Mouse (Mus musculus): ENCODE measurements around the gene Nudt15. TPM values are rescaled to one million over a fixed set of nuclear protein-coding genes. Genes with fewer than 3 reads are reported as not detected.
A peak's percentile ranks its signal among the peaks of the same experiment; 100 is the strongest.

Nudt15 gene
- polyA plus RNA-seq, 1 experiment from 2014 or later, result 1.8 TPM

DNA sequence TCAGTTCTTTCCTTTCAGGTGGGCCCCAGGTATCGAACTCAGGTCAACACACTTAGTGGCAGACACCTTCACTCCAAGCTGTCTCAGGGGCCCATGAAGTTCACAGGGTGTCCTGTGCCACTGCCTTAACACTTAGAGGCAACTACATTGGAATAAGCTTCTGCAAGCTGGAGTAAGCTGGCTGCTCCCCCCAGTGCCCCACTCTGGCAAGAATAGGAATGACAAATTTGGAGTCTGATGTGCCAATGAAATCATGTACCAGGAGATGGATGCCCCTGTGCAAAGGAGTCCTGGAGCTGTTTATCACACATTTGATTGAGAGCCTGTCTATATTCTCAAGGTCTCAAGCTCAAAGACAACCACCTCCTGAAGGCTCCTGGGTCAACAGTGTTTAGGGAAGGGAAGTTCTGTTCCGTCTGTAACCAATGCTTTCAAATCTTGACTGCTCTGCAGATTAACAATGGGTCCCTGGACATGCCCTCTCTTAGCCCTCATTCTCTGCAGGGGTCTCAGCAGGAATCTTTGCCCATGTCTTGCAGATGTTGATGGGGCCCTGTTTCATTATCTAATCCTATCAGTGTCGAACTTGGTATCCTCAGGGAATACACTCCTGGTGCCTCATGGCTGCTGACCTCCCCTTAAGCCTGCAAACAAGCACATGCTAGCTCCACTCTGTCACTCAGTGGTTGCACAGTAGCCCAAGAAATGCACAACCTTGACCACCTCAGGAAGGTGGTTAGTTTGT lies 63.5 kb downstream of the Nudt15 start:
- ChIA-PET POLR2A (no interaction called here), CTCF (interaction anchor here (1.1 to 1.2 kb wide), 2 partner anchors 14 to 59 kb away, joined by 3 to 4 read pairs; no protein-coding TSS in a partner anchor)
- no peak for ATAC-seq
- in situ Hi-C loops (cut with MboI; ENCODE audit: low pct_unique_long_range_greater_than_20kb), result no loop called here
- DNase-seq (ENCODE audit: low read depth, low spot score), result no peak
- peaks cover 6% of the 10 kb centered on the region for H3K27me3 ChIP-seq
- TF ChIP-seq CTCF (IDR thresholded peaks at IDR 0.05), result no peak

DNA sequence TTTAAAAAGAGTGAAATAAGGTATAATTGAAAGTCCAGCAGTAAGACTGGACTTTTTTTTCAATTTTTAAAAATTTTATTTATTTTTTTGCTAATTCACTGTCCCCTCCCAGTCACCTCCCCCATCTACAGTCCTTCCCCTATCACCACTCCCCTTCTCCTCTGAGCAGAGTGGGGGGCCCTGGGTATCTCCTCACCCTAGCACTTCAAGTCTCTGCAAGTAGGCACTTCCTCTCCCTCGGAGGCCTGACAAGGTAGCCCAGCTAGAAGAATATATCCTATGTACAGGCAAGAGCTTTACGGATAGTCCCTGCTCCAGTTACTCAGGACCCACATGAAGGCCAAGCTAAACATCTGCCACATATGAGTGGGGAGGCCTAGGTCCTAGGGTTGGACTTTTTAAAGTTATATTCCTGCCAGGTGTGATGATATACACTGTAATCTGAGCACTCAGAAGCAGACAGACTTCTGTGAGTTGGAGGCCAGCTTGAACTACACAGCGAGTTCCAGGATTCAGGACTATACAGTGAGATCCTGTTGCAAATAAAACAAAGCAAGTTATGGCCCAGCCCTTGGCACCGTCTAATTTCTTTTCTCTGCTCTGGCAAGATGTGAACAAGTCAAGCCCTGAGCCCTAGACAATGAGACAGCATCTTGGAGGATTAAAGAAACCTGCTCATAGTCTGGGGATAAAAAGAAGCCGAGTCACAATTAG lies 64.4 kb downstream of the Nudt15 start:
- POLR2A ChIA-PET, result no interaction called here
- CTCF ChIA-PET, result interaction anchor here (1.2 kb wide), 1 partner anchor 59 kb away, joined by 3 read pairs; no protein-coding TSS in a partner anchor
- DNase-seq (ENCODE audit: low read depth, low spot score) (no peak), ATAC-seq (no peak)
- no peak for TF ChIP-seq CTCF (IDR thresholded peaks at IDR 0.05)
- in situ Hi-C loops (cut with MboI; ENCODE audit: low pct_unique_long_range_greater_than_20kb), result no loop called here
- H3K27me3 ChIP-seq, result peaks cover 4% of the 10 kb centered on the region

DNA sequence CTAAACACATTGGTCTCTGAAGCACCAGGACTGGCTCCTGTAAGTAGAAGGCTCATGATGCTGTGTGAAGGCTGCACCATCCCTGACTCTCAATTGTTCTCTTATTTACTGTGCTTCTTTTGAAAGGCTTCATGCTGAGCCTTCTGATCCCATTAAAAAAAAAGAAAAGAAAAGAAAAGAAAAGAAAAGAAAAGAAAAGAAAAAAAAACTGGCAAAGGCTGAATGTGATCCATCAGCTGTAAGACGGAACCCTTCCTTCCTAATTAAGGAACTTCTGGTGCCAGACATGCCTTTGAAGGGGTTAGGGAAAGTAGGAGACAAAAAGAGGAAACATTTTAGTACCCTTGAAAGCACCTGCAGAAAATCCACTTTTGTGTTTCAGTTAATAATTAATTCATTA lies 68.3 kb downstream of the Nudt15 start:
- DNase-seq (ENCODE audit: low read depth, low spot score) (no peak), ATAC-seq (no peak)
- no peak for TF ChIP-seq CTCF (IDR thresholded peaks at IDR 0.05)
- no peaks in the 10 kb centered on the region for H3K27me3 ChIP-seq
- CTCF ChIA-PET, result no interaction called here
- in situ Hi-C loops (cut with MboI; ENCODE audit: low pct_unique_long_range_greater_than_20kb), result loop anchor here (10.0 kb wide), 2 partner anchors 155 to 375 kb away; partner anchors contain the start of gene Rb1
- POLR2A ChIA-PET, result no interaction called here

DNA sequence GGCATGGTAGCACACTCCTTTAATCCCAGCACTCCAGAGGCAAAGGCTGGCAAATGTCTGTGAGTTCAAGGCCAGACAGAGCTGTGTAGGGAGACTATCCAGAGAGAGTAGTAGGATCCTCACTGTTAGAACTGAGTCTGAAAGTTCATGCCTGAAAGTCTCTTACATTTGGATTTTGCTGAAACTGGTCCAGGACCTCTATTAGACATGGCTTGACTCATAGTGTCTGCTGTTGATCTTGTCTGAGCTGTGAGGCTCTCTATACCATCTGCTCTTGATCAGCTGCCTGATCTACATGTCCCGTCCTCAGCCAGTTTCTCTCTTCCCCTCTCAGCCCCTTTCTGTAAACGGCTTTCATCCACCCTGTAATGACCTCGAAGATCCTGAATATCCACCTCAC lies 69.7 kb downstream of the Nudt15 start:
- in situ Hi-C loops (cut with MboI; ENCODE audit: low pct_unique_long_range_greater_than_20kb), result loop anchor here (10.0 kb wide), 2 partner anchors 154 to 374 kb away; partner anchors contain the start of gene Rb1
- TF ChIP-seq CTCF (IDR thresholded peaks at IDR 0.05), result no peak
- ATAC-seq, result no peak
- no peaks in the 10 kb centered on the region for H3K27me3 ChIP-seq
- ChIA-PET CTCF (no interaction called here), POLR2A (no interaction called here)
- no peak for DNase-seq (ENCODE audit: low read depth, low spot score)

DNA sequence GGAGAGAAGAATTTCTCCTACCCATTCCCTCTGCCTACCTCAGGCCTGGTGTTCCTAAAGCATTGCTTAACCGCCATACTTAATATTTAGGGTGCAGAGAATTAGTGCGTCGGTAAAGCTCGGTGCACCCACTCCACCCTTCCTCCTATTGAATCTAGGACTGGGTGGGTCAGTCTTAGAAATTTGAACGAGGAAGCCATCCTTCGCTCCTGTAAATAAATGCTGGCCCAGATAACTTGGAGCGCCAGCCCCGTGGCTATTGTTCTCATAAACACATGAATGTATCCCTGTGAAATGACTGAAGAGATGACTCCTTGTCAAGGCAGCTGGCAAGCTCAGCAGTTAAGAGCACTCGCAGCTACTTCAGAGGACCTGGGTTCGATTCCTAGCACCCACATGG lies 71.0 kb downstream of the Nudt15 start:
- CTCF ChIA-PET, result no interaction called here
- DNase-seq (ENCODE audit: low read depth, low spot score) (no peak), ATAC-seq (no peak)
- in situ Hi-C loops (cut with MboI; ENCODE audit: low pct_unique_long_range_greater_than_20kb), result loop anchor here (10.0 kb wide), 2 partner anchors 152 to 372 kb away; partner anchors contain the start of gene Rb1
- TF ChIP-seq CTCF (IDR thresholded peaks at IDR 0.05), result no peak
- no peaks in the 10 kb centered on the region for H3K27me3 ChIP-seq
- POLR2A ChIA-PET, result no interaction called here

DNA sequence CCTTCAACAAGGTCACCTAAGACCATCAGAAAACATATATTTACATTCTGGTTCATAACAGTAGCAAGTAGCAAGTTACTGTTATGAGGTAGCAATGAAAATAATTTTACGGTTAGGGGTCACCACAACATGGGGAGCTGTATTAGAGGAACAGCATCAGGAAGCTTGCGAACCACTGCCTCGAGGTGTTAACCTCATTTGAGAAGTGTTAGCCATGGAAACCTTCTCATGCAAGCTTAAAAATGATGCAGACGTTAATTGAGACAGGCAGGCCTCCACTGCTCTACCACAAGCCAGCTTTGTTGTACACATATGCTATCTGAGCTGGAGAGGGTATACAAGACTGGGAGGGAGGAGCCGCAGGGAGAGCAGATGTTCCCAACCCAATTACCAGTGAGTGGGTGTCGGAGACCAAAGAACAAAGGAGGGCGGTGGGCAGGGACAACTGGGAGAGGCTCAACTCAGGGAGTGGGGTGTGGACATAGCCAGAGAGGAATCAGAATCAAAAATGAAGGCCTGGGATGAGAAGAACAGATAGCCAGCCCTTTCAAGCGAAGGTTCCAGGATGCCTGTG lies 71.6 kb downstream of the Nudt15 start:
- in situ Hi-C loops (cut with MboI; ENCODE audit: low pct_unique_long_range_greater_than_20kb), result loop anchor here (10.0 kb wide), 2 partner anchors 152 to 372 kb away; partner anchors contain the start of gene Rb1
- DNase-seq (ENCODE audit: low read depth, low spot score), result no peak
- ChIA-PET CTCF (interaction anchor here (1.0 kb wide), 1 partner anchor 88 kb away, joined by 3 read pairs; no protein-coding TSS in a partner anchor), POLR2A (no interaction called here)
- ATAC-seq, result no peak
- H3K27me3 ChIP-seq, result no peaks in the 10 kb centered on the region
- TF ChIP-seq CTCF (IDR thresholded peaks at IDR 0.05), result no peak

DNA sequence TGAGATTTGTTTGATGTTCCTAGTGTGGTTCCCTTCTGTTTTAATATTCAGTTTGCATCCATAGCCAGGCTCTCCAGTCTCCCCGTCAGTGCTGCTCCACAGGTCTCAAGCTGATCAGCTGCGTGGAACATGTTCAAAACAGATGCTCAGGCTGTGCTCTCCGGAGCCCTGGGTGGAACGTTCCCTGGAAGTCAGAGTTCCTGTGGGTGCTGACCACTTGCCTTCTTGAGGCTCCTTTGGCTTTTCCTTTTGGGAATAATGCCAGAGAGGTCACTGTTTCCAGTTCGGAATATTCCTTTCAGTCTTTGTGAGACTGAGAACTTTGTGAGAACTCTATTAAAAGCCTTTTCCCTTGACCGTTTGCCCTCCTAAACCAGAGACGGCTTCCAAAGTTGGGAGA lies 72.5 kb downstream of the Nudt15 start:
- CTCF ChIA-PET, result interaction anchor here (1.4 to 3.1 kb wide), 3 partner anchors 33 to 353 kb away, joined by 3 to 11 read pairs (median 3); partner anchors contain the start of gene Rcbtb2
- no peak for ATAC-seq
- POLR2A ChIA-PET, result interaction anchor here (1.5 kb wide), 1 partner anchor 11 kb away, joined by 6 read pairs; no protein-coding TSS in a partner anchor
- DNase-seq (ENCODE audit: low read depth, low spot score), result no peak
- no peaks in the 10 kb centered on the region for H3K27me3 ChIP-seq
- in situ Hi-C loops (cut with MboI; ENCODE audit: low pct_unique_long_range_greater_than_20kb), result loop anchor here (10.0 kb wide), 2 partner anchors 151 to 371 kb away; partner anchors contain the start of gene Rb1
- no peak for TF ChIP-seq CTCF (IDR thresholded peaks at IDR 0.05)

DNA sequence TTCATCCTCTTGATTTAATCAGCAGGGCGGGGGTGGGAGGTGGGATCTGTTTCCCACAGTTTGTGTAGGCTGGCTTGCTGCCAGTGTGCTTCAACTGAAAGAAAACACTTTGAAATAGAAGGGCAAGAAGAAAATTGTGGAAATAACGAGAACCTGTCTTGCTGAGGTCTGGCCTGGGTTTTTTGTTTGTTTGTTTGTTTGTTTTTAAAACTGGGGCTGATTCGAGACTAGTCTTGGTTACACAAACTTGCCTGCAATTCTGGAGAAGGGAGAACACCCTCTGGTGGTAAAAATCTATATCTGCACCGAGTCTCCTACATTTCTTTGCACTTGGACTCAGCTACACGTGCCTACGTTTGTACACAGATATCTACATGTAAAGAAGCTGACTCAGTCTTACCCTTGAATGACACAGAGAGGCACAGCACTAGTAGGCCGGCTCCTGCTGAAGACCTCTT lies 73.4 kb downstream of the Nudt15 start:
- ATAC-seq (peak; percentile 74), DNase-seq (ENCODE audit: low read depth, low spot score) (peak; percentile 30)
- in situ Hi-C loops (cut with MboI; ENCODE audit: low pct_unique_long_range_greater_than_20kb), result loop anchor here (5.0 to 10.0 kb wide), 3 partner anchors 87 to 370 kb away; partner anchors contain the start of genes Itm2b and Rb1

DNA sequence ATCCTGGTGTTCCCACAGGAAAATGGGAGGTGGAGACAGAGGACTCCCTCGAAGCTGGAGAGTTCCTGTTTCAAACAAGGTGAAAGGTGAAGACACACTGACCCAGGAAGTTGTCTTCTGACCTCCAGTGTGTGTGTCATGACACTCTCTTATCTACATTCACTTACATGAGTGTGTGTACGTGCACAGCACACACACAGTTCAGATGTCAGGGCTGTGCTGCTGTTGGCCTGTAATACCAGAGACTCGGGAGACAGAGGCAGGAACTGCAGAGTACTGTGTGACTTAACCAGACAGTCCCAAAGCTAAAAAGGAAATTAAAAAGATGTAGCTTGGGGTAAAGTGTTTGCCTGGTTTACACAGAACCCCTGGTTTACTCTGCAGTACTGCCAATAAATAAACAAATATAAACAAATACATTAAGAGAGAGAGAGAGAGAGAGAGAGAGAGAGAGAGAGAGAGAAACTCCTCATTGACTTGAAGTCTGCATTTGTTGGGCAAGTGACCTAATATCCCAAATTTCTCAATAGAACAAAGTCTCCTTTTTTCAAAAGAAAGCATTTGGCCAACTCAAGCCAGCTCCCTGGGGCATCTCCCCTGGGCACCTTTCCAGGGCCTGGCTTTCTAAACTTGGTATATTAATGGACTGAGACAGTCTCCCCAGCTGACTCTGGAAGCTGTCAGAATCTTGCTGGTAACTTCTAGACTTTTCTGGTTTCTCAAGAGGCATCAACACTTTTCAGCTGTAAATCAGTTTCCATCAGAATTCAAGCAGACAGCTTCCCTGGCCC lies 74.2 kb downstream of the Nudt15 start:
- in situ Hi-C loops (cut with MboI; ENCODE audit: low pct_unique_long_range_greater_than_20kb), result loop anchor here (5.0 to 10.0 kb wide), 3 partner anchors 87 to 369 kb away; partner anchors contain the start of genes Itm2b and Rb1
- no peaks in the 10 kb centered on the region for H3K27me3 ChIP-seq
- no peak for TF ChIP-seq CTCF (IDR thresholded peaks at IDR 0.05)
- peak; percentile 82 for DNase-seq (ENCODE audit: low read depth, low spot score)
- CTCF ChIA-PET, result interaction anchor here (1.0 to 3.1 kb wide), 6 partner anchors 9 to 351 kb away, joined by 3 to 11 read pairs (median 3); partner anchors contain the start of genes Rcbtb2 and Sucla2
- POLR2A ChIA-PET, result interaction anchor here (0.6 to 1.5 kb wide), 7 partner anchors 13 to 95 kb away, joined by 3 to 6 read pairs (median 4); partner anchors contain the start of gene Itm2b
- peak; percentile 53 for ATAC-seq

More for the DNA sequence above, 73.4 kb downstream of the Nudt15 start:
- peak; percentile 75 for TF ChIP-seq CTCF (IDR thresholded peaks at IDR 0.05)
- POLR2A ChIA-PET, result interaction anchor here (0.6 to 1.5 kb wide), 5 partner anchors 12 to 95 kb away, joined by 3 to 6 read pairs (median 4); partner anchors contain the start of gene Itm2b
- H3K27me3 ChIP-seq, result no peaks in the 10 kb centered on the region
- CTCF ChIA-PET, result interaction anchor here (0.7 to 3.1 kb wide), 8 partner anchors 9 to 352 kb away, joined by 3 to 11 read pairs (median 3); partner anchors contain the start of genes Rcbtb2 and Sucla2

Data from Patski (cell line).